Mouse (Mus musculus) hindbrain, embryonic 11.5 days (tissue): ENCODE measurements around the gene Tifa. TPM values are rescaled to one million over a fixed set of nuclear protein-coding genes. Genes with fewer than 3 reads are reported as not detected.

Experiments
- ATAC-seq: fragments of 200-750 bp; cut with Nextera tagmentation; 2 replicates; pipeline ENCODE4 v1.8.0; 2017; ENCODE audit warnings: mild to moderate bottlenecking, moderate TSS enrichment, moderate library complexity; ENCODE audit not compliant: low FRiP score
- DNase-seq: peaks from one replicate; pipeline ENCODE4 v3.0.0-alpha.2; 2015; ENCODE audit warnings: low spot score
- H3K27ac ChIP-seq: fragments of 300-500 bp; sonication (generic); 2 replicates; pipeline ENCODE4 v1.5.1; 2014; ENCODE audit warnings: mild to moderate bottlenecking, low read depth, low read length
- H3K27me3 ChIP-seq: fragments of 300-500 bp; sonication (generic); 2 replicates; pipeline ENCODE4 v1.6.1; 2014; ENCODE audit warnings: mild to moderate bottlenecking, low read length, moderate library complexity, mixed read lengths; ENCODE audit not compliant: control insufficient read depth, insufficient read depth
- H3K36me3 ChIP-seq: fragments of 300-500 bp; sonication (generic); 2 replicates; pipeline ENCODE4 v1.6.1; 2014; ENCODE audit warnings: mild to moderate bottlenecking, low read length, moderate library complexity, mixed read lengths; ENCODE audit not compliant: control insufficient read depth, insufficient read depth
- H3K4me1 ChIP-seq: fragments of 300-500 bp; sonication (generic); replicated peaks from 2 replicates; pipeline ENCODE4 v1.6.1; 2014; ENCODE audit warnings: low read length, mixed read lengths; ENCODE audit not compliant: control insufficient read depth, insufficient read depth
- H3K4me2 ChIP-seq: fragments of 300-500 bp; sonication (generic); replicated peaks from 2 replicates; pipeline ENCODE4 v1.6.1; 2014; ENCODE audit warnings: mild to moderate bottlenecking, low read depth, low read length
- H3K4me3 ChIP-seq: fragments of 300-500 bp; sonication (generic); 2 replicates; pipeline ENCODE4 v1.5.1; 2014; ENCODE audit warnings: low read depth, low read length
- H3K9ac ChIP-seq: fragments of 300-500 bp; sonication (generic); 2 replicates; pipeline ENCODE4 v1.6.1; 2014; ENCODE audit warnings: low read depth, low read length
- H3K9me3 ChIP-seq: fragments of 300-500 bp; sonication (generic); 2 replicates; pipeline ENCODE4 v1.6.1; 2016; ENCODE audit warnings: low read length; ENCODE audit not compliant: control insufficient read depth
- WGBS: fragments of 180-500 bp; shearing (Covaris S2); extraction: QIAGEN DNeasy Blood & Tissue Kit; methylation state at CpG from one replicate; pipeline ENCODE4 v1.1.7; 2014; 5-methylcytosine and 5-hydroxymethylcytosine counted together
- polyA plus RNA-seq: library from polyadenylated mRNA; unstranded; fragments of >200 nt; fragmentation: Nextera tagmentation; extraction: Ambion mirVana; gene quantifications from 2 replicates; pipeline ENCODE4 v1.2.1, GENCODE M21; 2014

Tifa gene
- polyA plus RNA-seq, 1 experiment from 2014 or later, result 4.5 TPM

- H3K9me3 ChIP-seq, result no peaks in the 10 kb centered on the region
- H3K27ac ChIP-seq, result no peak overlapping the region
- 85% methylated on average over 6 of the region's 6 CpGs for whole genome bisulfite sequencing
- H3K4me3 ChIP-seq, result no peak overlapping the region
- no peaks in the 10 kb centered on the region for H3K36me3 ChIP-seq
- H3K4me2 ChIP-seq, result no peak overlapping the region
- H3K27me3 ChIP-seq, result peaks cover 17% of the 10 kb centered on the region; the same call in 1 of the 2 replicates
- DNase-seq (no peak), ATAC-seq (no peak)
- H3K4me1 ChIP-seq, result peaks cover 2% of the 10 kb centered on the region; the same call in 1 of the 2 replicates
- H3K9ac ChIP-seq, result no peak overlapping the region
Observed at GRCm38 (mm10) chr3:127756458-127756857, 33.1 kb upstream of the Tifa start.

DNA sequence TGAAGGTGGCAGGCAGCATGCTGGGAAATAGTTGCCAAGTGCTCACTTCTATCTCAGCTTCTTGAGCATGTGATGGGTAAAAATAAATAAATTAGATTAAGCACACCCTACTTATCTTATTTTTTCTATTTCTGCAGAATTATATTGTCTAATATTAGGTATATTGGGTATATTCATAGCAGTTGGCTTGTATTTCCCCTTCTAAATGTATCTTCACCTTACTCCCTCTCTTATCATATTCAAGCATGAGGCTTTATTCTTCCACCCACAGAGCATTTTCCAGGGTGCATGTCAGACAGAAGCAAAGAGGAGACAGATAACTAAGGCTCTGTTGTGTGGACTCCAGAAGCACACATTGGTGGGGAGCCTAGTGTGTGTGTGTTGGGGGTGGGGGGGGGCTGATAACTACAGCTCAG lies 31.7 kb upstream of the Tifa start:
- H3K4me2 ChIP-seq, result no peak overlapping the region
- ATAC-seq, result no peak
- no peak overlapping the region for H3K4me3 ChIP-seq
- no peak overlapping the region for H3K27ac ChIP-seq
- H3K36me3 ChIP-seq, result no peaks in the 10 kb centered on the region
- H3K9me3 ChIP-seq, result no peaks in the 10 kb centered on the region
- H3K27me3 ChIP-seq, result peaks cover 14% of the 10 kb centered on the region; the same call in 1 of the 2 replicates
- H3K4me1 ChIP-seq, result peaks cover 2% of the 10 kb centered on the region; the same call in 1 of the 2 replicates
- no peak for DNase-seq
- H3K9ac ChIP-seq, result no peak overlapping the region

DNA sequence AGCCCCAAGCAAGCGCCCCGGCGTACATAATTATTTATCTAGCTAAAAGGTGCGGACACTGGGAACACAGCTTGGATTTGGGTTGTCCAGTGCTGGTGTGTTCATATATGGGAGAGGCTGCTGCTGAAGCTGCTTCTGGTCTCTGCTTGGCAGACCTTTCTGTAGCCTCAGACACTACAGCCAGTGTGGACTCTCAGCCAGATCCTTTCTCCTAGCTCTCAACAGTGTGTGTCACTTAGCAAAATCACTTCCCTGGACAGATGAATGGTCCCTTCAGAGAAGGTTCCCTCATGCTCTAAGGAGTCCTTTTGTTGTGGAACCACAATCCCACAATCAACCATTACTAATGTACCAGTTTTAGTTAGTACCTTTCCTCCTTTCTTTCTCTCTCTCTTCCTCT lies 30.8 kb upstream of the Tifa start:
- Histone ChIP-seq H3K9ac (no peak overlapping the region), H3K9me3 (no peaks in the 10 kb centered on the region), H3K4me3 (no peak overlapping the region), H3K27me3 (peaks cover 14% of the 10 kb centered on the region; the same call in 1 of the 2 replicates), H3K4me1 (peaks cover 2% of the 10 kb centered on the region; the same call in 1 of the 2 replicates), H3K4me2 (no peak overlapping the region), H3K27ac (no peak overlapping the region), H3K36me3 (no peaks in the 10 kb centered on the region)
- peak; percentile 32 for DNase-seq
- peak; percentile 61; the same call in 1 of the 2 replicates for ATAC-seq
- WGBS, result 52% methylated on average over 4 of the region's 4 CpGs

- Histone ChIP-seq H3K27me3 (peaks cover 12% of the 10 kb centered on the region; the same call in 1 of the 2 replicates), H3K36me3 (no peaks in the 10 kb centered on the region), H3K9me3 (no peaks in the 10 kb centered on the region), H3K4me3 (no peak overlapping the region), H3K4me1 (peaks cover 2% of the 10 kb centered on the region; the same call in 1 of the 2 replicates), H3K4me2 (no peak overlapping the region), H3K9ac (no peak overlapping the region), H3K27ac (no peak overlapping the region)
- DNase-seq (peak; percentile 69), ATAC-seq (peak; percentile 50)
- 15% methylated on average over 8 of the region's 8 CpGs for WGBS
Observed at GRCm38 (mm10) chr3:127759212-127759611, 30.4 kb upstream of the Tifa start.

DNA sequence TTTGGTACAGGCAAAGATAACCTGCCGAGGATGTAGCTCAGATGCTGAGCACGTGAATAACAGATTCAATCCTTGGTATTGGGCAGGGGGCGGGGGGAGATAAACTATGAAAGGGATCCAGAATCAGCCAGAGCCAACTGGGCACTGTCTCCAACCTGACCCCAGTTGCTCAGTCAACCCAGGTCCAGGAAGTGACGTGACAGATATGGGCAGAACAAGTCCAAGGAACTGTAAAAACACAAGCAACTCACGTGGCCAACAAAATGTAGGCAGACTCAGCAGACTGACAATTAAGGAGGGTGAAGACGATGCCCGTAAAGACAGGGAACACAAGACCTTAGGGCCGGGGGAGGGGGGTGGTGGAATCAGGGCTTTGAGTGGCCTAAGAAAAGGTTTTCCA lies 27.2 kb upstream of the Tifa start:
- no peaks in the 10 kb centered on the region for H3K9me3 ChIP-seq
- DNase-seq (no peak), ATAC-seq (no peak)
- H3K4me2 ChIP-seq, result no peak overlapping the region
- peaks cover 2% of the 10 kb centered on the region; the same call in 1 of the 2 replicates for H3K4me1 ChIP-seq
- no peaks in the 10 kb centered on the region for H3K27me3 ChIP-seq
- H3K9ac ChIP-seq, result no peak overlapping the region
- no peaks in the 10 kb centered on the region for H3K36me3 ChIP-seq
- no peak overlapping the region for H3K27ac ChIP-seq
- 73% methylated on average over 8 of the region's 8 CpGs for WGBS
- no peak overlapping the region for H3K4me3 ChIP-seq

DNA sequence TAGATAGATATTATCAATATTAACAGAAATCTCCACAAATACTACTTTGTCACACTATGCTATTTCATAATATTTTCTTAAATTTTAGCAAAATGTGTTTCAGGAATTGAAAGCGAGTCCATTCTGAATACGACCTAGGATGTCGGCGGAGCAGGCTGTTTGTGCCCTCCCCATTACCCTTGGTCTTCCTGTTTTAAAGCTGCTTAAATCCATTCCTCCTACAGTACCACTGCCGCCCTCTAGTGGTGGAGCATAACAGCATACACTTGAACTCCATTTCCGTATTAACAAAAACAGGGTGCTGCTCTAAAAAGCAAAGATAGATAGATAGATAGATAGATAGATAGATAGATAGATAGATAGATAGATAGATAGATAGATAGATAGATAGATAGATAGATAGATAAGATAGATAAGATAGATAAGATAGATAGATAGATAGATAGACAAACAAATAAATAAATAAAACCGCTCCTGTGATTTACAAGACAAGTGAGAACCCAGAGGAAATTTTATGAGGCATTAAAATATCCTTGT lies 26.5 kb upstream of the Tifa start:
- WGBS, result 29% methylated on average over 7 of the region's 7 CpGs
- peak; percentile 87 for DNase-seq
- Histone ChIP-seq H3K9me3 (no peaks in the 10 kb centered on the region), H3K9ac (no peak overlapping the region), H3K27ac (no peak overlapping the region), H3K4me3 (no peak overlapping the region), H3K27me3 (no peaks in the 10 kb centered on the region), H3K4me1 (peaks cover 2% of the 10 kb centered on the region; the same call in 1 of the 2 replicates), H3K36me3 (no peaks in the 10 kb centered on the region), H3K4me2 (no peak overlapping the region)
- ATAC-seq, result no peak

DNA sequence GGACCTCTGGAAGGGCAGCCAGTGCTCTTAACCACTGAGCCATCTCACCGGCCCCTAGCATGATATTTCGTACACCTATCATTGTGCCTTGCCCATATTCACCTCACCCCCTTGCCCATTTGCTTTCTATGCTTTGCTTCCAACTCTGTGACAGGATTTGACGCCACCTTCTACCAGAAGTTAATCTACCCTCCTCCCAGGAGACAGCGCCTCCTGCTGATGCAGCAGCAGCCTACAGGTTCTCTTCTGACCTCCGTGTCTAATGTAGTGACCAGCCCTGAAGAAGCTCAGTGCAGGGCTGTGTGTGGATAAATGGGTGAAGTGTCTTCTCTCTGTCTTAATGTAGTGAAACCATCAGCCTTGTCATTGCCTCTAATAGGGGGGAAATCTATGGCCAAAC lies 25.1 kb upstream of the Tifa start:
- 57% methylated on average over 5 of the region's 5 CpGs for WGBS
- no peak for ATAC-seq
- Histone ChIP-seq H3K9me3 (no peaks in the 10 kb centered on the region), H3K4me3 (no peak overlapping the region), H3K36me3 (no peaks in the 10 kb centered on the region), H3K27me3 (no peaks in the 10 kb centered on the region), H3K27ac (no peak overlapping the region), H3K9ac (no peak overlapping the region), H3K4me2 (no peak overlapping the region), H3K4me1 (no peaks in the 10 kb centered on the region)
- DNase-seq, result no peak

DNA sequence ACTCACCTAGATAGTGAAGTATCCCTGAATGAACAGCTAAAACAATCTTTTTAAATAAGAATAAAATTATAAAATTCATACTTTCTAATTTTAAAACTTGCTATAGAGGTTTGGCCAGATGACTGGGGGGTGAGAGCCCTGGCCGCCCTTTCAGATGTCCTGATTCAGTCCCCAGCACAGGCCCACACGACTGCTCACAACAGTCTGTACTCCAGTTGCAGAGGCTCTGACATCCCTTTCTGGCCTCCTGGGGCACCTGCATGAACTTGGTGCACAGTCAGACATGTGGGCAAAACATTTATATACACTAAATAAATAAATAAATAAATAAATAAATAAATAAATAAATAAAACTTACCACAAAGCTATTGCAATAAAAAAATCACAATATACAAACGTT lies 23.6 kb upstream of the Tifa start:
- no peak overlapping the region for H3K4me2 ChIP-seq
- ATAC-seq (no peak), DNase-seq (no peak)
- H3K4me3 ChIP-seq, result no peak overlapping the region
- no peaks in the 10 kb centered on the region for H3K36me3 ChIP-seq
- no peak overlapping the region for H3K27ac ChIP-seq
- no peaks in the 10 kb centered on the region for H3K27me3 ChIP-seq
- H3K9ac ChIP-seq, result no peak overlapping the region
- H3K4me1 ChIP-seq, result no peaks in the 10 kb centered on the region
- 74% methylated on average over 3 of the region's 3 CpGs for WGBS
- H3K9me3 ChIP-seq, result no peaks in the 10 kb centered on the region

DNA sequence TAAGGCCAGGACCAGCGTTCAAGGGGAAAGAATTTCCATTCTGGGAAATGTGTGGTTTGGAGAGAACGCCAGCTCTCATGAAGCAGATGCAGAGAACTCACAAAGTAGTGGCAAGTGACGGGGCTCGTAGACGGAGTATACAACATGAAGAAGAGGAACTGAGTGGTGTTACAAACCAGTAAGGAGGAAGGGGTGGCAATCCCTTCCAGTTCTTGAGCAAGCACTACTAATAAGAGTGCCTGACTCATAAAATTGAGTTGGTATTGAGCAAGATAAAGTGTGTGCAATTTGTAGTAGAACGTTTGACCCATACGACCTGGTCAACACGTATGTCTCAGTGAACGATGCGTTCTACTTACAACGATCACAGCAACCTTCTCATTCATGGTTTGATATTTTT lies 20.5 kb upstream of the Tifa start:
- DNase-seq, result no peak
- H3K27me3 ChIP-seq, result no peaks in the 10 kb centered on the region

More for the DNA sequence above, 20.5 kb upstream of the Tifa start:
- ATAC-seq, result no peak
- no peaks in the 10 kb centered on the region for H3K9me3 ChIP-seq
- H3K27ac ChIP-seq, result no peak overlapping the region
- H3K4me2 ChIP-seq, result no peak overlapping the region
- H3K36me3 ChIP-seq, result no peaks in the 10 kb centered on the region
- no peak overlapping the region for H3K9ac ChIP-seq
- 87% methylated on average over 11 of the region's 11 CpGs for WGBS
- no peak overlapping the region for H3K4me3 ChIP-seq
- H3K4me1 ChIP-seq, result no peaks in the 10 kb centered on the region
